Mouse (Mus musculus) heart, embryonic 14.5 days (tissue): ENCODE data around the gene 4930430F08Rik. TPM values are rescaled to one million over a fixed set of nuclear protein-coding genes. Genes with fewer than 3 reads are reported as not detected.

Experiments
- ATAC-seq: fragments of 200-750 bp; cut with Nextera tagmentation; 2 replicates; pipeline ENCODE4 v1.8.0; 2017; ENCODE audit warnings: low read depth, moderate TSS enrichment; ENCODE audit not compliant: insufficient number of reproducible peaks, insufficient read depth, low FRiP score
- H3K27ac ChIP-seq, 2 experiments: fragments of 200-500 bp in 1 of 2; fragments of 300-500 bp in 1 of 2; sonication (generic) in 1 of 2; replicated peaks in 1 of 2; 2 replicates each; pipeline ENCODE4 v1.5.1; 2012 to 2014; ENCODE audit warnings: low read depth in 2 of 2, low read length in 2 of 2, control low read depth in 1 of 2, mild to moderate bottlenecking in 1 of 2, mixed read lengths in 1 of 2; ENCODE audit not compliant: control insufficient read depth in 1 of 2, insufficient read depth in 1 of 2
- H3K27me3 ChIP-seq: fragments of 300-500 bp; sonication (generic); 2 replicates; pipeline ENCODE4 v1.6.1; 2014; ENCODE audit warnings: mild to moderate bottlenecking, low read length, control low read depth; ENCODE audit not compliant: control insufficient read depth, insufficient read depth
- H3K36me3 ChIP-seq: fragments of 300-500 bp; sonication (generic); 2 replicates; pipeline ENCODE4 v1.6.1; 2014; ENCODE audit warnings: mild to moderate bottlenecking, control low read depth, low read length, mixed read lengths; ENCODE audit not compliant: control insufficient read depth, insufficient read depth
- H3K4me1 ChIP-seq, 2 experiments: fragments of 200-500 bp in 1 of 2; fragments of 300-500 bp in 1 of 2; sonication (generic) in 1 of 2; 2 replicates each; pipeline ENCODE4 v1.6.1; 2012 to 2014; ENCODE audit warnings: low read length in 2 of 2, control low read depth in 1 of 2, mixed read lengths in 1 of 2; ENCODE audit not compliant: control insufficient read depth in 2 of 2, insufficient read depth in 2 of 2
- H3K4me2 ChIP-seq: fragments of 300-500 bp; sonication (generic); 2 replicates; pipeline ENCODE4 v1.6.1; 2014; ENCODE audit warnings: mild to moderate bottlenecking, low read length
- H3K4me3 ChIP-seq, 2 experiments: fragments of 200-500 bp in 1 of 2; fragments of 300-500 bp in 1 of 2; sonication (generic) in 1 of 2; 2 replicates each; pipeline ENCODE4 v1.5.1; 2012 to 2014; ENCODE audit warnings: low read length in 2 of 2, mild to moderate bottlenecking in 2 of 2, control low read depth in 1 of 2, low read depth in 1 of 2, moderate library complexity in 1 of 2; ENCODE audit not compliant: control insufficient read depth in 1 of 2, insufficient read depth in 1 of 2
- H3K9ac ChIP-seq: fragments of 300-500 bp; sonication (generic); 2 replicates; pipeline ENCODE4 v1.6.1; 2014; ENCODE audit warnings: mild to moderate bottlenecking, low read length
- H3K9me3 ChIP-seq: fragments of 300-500 bp; sonication (generic); 2 replicates; pipeline ENCODE4 v1.6.1; 2016; ENCODE audit warnings: low read length, control low read depth; ENCODE audit not compliant: control insufficient read depth
- WGBS: fragments of 180-500 bp; shearing (Covaris S2); extraction: QIAGEN DNeasy Blood & Tissue Kit; methylation state at CpG from one replicate; pipeline ENCODE4 v1.1.7; 2014; 5-methylcytosine and 5-hydroxymethylcytosine counted together
- polyA plus RNA-seq: library from polyadenylated mRNA; unstranded; fragments of >200 nt; fragmentation: Nextera tagmentation; extraction: Ambion mirVana; gene quantifications from 2 replicates; pipeline ENCODE4 v1.2.1, GENCODE M21; 2014

Gene 4930430F08Rik
- 5.8 and 9.7 TPM in 2 replicates for polyA plus RNA-seq

DNA sequence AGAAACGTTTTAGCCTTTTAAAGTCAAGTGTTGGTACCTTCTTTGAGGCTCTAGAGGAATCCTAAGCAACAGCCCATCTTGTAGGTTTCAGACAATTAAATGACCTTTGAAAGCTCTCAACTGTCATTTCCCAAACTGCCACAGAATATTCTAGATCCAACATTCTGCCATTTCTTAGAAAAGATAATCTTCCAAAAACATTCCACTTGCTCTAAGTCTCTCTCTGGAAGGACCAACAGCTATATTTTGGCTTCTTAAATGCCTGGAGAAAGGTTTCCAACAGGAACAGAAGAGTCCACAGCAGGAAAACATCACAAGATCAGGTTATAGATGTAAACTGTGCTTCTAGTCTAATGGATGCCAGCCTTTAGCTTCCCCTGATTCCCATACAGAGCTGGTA lies at the start of gene 4930430F08Rik, which contains the start of gene 1700017N19Rik:
TSS of gene 4930430F08Rik (minus strand) at position 101 of the 400 bp plus-strand sequence.
TSS of gene 1700017N19Rik (plus strand) at position 162 of the 400 bp plus-strand sequence.
- Histone ChIP-seq H3K9ac (no peak within 1 kb of the TSS), H3K36me3 (no peaks in the 10 kb centered on the region), H3K27me3 (no peaks in the 10 kb centered on the region), H3K4me2 (peak within 1 kb of the TSS; percentile 79), H3K9me3 (no peaks in the 10 kb centered on the region), H3K27ac (no peak within 1 kb of the TSS), H3K4me3 (peak within 1 kb of the TSS in 1 of 2 experiments; percentile 78; a peak in 3 of 4 replicates), H3K4me1 (0 out of 4 replicates have a peak, but pooled peaks cover 0 to 4% of the 10 kb centered on the region in 2 experiments)
- no peak for ATAC-seq
- 82% methylated on average over 1 of the region's 1 CpGs for WGBS

DNA sequence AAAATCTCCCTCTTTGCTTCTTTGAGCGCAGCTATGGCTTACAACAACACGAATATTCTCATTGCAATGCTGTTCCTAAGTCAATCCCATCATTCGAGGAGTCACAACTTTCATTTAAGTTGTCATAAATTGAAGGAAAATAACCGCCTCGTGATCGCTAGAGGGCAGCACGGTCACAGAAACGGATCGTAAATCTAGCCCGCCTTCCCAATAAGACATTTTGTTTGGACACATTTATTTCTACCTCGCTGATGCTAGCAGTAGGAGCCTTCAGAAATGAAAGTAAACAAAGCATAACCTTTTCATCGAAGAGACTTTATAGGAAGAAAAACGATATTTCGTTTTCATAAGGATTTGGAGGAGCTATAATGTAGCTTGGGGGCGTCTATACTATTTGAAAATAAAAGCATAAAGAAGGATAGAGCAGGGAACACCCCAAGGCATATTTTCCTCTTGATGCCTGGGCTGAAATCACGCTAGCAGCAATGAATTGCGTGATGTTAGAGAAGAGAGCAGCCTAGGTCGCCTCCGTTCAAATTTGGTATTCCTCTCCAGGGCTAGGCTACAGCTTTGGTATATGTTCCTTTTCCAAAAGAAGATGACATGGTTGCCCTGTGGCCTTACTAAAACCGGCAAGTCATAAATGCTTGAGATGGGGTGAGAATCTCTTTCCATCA lies 39.7 kb upstream of the 4930430F08Rik start:
- Histone ChIP-seq H3K4me3 (peak overlapping the region in 1 of 2 experiments; percentile 18; a peak in 2 of 4 replicates), H3K4me2 (peak overlapping the region; percentile 45), H3K36me3 (no peaks in the 10 kb centered on the region), H3K9ac (peak overlapping the region; percentile 45; the same call in 1 of the 2 replicates), H3K9me3 (no peaks in the 10 kb centered on the region), H3K27ac (no peak overlapping the region), H3K27me3 (no peaks in the 10 kb centered on the region), H3K4me1 (no peaks in the 10 kb centered on the region)
- ATAC-seq: no peak
- 23% methylated on average over 20 of the region's 20 CpGs for WGBS

DNA sequence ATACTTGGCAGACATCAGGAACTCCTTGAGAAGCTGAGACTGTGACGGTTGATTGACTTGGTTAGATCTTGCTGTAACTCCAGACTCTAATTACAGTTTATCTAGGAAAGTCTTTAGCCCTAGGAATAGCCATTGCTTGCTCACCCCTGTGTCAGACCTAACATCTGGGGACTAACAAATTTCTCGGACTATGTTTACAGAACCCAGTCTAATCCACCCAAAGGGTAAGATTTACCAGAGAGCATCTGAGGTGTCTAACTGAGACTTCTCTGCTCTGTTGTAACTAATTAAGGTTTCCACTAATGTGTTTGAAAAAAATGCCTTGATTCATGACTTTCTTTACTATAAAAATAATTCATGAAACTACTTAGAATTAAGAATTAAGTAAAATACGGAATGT lies 32.3 kb upstream of the 4930430F08Rik start:
- WGBS: 61% methylated on average over 3 of the region's 3 CpGs
- no peak for ATAC-seq
- Histone ChIP-seq H3K9ac (no peak overlapping the region), H3K36me3 (no peaks in the 10 kb centered on the region), H3K9me3 (no peaks in the 10 kb centered on the region), H3K27me3 (no peaks in the 10 kb centered on the region), H3K4me3 (no peak overlapping the region), H3K4me1 (no peaks in the 10 kb centered on the region), H3K4me2 (no peak overlapping the region), H3K27ac (no peak overlapping the region)

DNA sequence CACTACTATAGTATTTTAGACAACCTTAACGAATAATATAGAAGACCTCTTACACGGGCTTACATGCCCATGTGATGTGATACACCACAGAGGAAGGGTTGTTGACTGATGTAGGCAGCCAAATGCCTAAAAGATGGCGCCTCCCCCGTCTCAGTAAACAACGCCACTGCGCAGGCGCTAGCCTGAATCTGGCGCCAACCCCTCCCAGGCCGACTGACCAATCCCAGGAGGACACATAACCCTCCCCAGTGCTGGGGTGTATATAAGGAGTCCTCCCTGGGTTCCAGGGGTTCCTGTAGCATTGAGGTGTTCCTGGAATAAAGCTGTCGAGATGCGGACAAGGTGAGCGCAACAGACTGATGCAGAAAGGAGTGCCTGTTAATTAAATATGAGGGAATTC lies 29.8 kb upstream of the 4930430F08Rik start:
- WGBS: 87% methylated on average over 12 of the region's 12 CpGs
- no peak overlapping the region for H3K9ac ChIP-seq
- H3K9me3 ChIP-seq: no peaks in the 10 kb centered on the region
- H3K27me3 ChIP-seq: no peaks in the 10 kb centered on the region
- no peak overlapping the region for H3K27ac ChIP-seq
- no peaks in the 10 kb centered on the region for H3K36me3 ChIP-seq
- ATAC-seq: no peak
- no peak overlapping the region for H3K4me2 ChIP-seq
- no peak overlapping the region for H3K4me3 ChIP-seq
- no peaks in the 10 kb centered on the region for H3K4me1 ChIP-seq

DNA sequence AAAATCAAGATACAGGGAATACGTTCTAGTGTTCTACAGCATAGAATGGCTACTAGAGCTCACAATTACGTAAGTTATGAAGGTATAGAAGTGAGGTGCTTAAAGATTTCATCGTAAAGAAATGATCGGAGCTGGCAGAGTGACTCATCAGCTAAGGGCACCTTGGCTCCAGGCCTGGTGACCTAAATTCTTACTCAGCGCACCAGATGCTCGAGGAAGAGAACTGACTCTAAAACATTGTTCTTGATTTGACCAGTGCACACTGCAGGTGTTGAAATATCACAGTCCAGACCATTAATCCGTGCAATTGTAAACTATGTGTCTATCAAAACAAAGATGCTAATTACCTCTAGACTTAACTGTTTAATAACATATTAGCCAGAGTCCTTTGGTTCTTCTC lies 29.3 kb upstream of the 4930430F08Rik start:
- Histone ChIP-seq H3K9ac (no peak overlapping the region), H3K4me2 (no peak overlapping the region), H3K36me3 (no peaks in the 10 kb centered on the region), H3K27ac (no peak overlapping the region), H3K4me3 (no peak overlapping the region), H3K4me1 (no peaks in the 10 kb centered on the region), H3K9me3 (no peaks in the 10 kb centered on the region), H3K27me3 (no peaks in the 10 kb centered on the region)
- WGBS: 81% methylated on average over 7 of the region's 7 CpGs
- ATAC-seq: no peak

DNA sequence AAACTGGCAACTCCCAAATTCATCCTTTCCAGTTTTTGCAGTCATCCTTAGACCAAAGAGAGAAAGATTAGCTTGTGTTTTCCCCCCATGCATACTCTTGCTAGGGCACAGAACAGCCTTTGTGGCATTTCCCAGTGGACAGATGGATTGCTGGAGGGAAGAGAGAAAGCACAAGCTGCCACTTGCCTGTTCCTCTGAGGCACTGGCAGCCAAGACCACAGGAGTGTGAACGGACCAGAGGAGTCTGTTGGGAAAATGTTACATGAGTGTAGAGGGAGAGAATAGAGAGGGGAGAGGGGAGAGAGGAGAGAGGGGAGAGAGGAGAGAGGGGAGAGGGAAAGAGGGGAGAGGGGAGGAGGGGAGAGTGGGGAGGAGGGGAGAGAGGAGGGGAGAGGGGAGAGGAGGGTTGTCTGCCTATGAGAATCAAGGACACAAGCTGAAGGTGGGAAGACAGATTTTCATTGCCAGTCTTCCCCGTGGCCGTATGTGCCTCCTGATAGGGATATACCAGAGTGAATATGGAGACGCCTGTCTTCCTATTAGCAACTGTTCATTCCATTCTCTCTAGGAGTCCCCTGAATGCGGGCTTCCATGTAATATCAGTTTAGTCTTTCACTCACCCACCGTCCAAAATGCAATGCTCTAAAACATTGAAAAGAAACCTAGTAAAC lies 27.1 kb upstream of the 4930430F08Rik start:
- Histone ChIP-seq H3K27me3 (no peaks in the 10 kb centered on the region), H3K36me3 (no peaks in the 10 kb centered on the region), H3K9me3 (no peaks in the 10 kb centered on the region), H3K4me3 (no peak overlapping the region), H3K27ac (no peak overlapping the region), H3K4me2 (no peak overlapping the region), H3K9ac (no peak overlapping the region), H3K4me1 (no peaks in the 10 kb centered on the region)
- 68% methylated on average over 6 of the region's 6 CpGs for WGBS
- ATAC-seq: no peak

DNA sequence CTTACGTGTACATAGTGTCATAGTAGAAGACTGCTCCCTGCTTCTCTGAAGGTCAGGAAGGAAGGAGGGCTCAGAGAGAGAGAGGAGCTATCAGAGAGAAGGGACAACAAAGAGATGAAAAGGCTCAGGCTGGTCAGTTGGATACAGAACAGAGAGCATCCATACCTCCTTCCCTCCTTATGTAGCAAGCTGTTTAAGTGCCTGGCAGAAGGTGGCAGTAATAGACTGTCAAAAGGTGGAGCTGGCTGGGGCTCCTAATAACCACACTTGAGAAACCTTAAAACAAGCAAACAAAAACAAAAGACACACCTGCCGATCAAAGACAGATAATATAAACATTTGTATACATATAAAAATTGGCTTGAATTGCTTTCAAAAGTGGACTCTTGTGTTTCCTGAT lies 14.0 kb upstream of the 4930430F08Rik start:
- H3K9me3 ChIP-seq: no peaks in the 10 kb centered on the region
- no peak overlapping the region for H3K4me2 ChIP-seq
- H3K27ac ChIP-seq: no peak overlapping the region
- H3K4me1 ChIP-seq: no peaks in the 10 kb centered on the region
- H3K36me3 ChIP-seq: no peaks in the 10 kb centered on the region
- no peak for ATAC-seq
- no peaks in the 10 kb centered on the region for H3K27me3 ChIP-seq
- no peak overlapping the region for H3K9ac ChIP-seq
- 54% methylated on average over 2 of the region's 2 CpGs for WGBS
- no peak overlapping the region for H3K4me3 ChIP-seq
